Mouse (Mus musculus) stomach, embryonic 14.5 days (tissue): ENCODE data around the gene Klhl10. TPM values are rescaled to one million over a fixed set of nuclear protein-coding genes. Genes with fewer than 3 reads are reported as not detected.

ENCODE experiments used
- ATAC-seq: fragments of 200-750 bp; cut with Nextera tagmentation; 2 replicates; pipeline ENCODE4 v1.8.0; 2017; ENCODE audit warnings: low read depth, moderate TSS enrichment; ENCODE audit not compliant: insufficient number of reproducible peaks, insufficient read depth, low FRiP score
- H3K27ac ChIP-seq: fragments of 300-500 bp; sonication (generic); 2 replicates; pipeline ENCODE4 v1.5.1; 2014; ENCODE audit warnings: mild to moderate bottlenecking, low read length, moderate library complexity, mixed read lengths
- H3K27me3 ChIP-seq: fragments of 300-500 bp; sonication (generic); 2 replicates; pipeline ENCODE4 v1.6.1; 2014; ENCODE audit warnings: low read length, control low read depth, mixed read lengths; ENCODE audit not compliant: control insufficient read depth, insufficient read depth
- H3K36me3 ChIP-seq: fragments of 300-500 bp; sonication (generic); 2 replicates; pipeline ENCODE4 v1.6.1; 2014; ENCODE audit warnings: mild to moderate bottlenecking, control low read depth, low read length, moderate library complexity, mixed read lengths; ENCODE audit not compliant: control insufficient read depth, insufficient read depth
- H3K4me1 ChIP-seq: fragments of 300-500 bp; sonication (generic); 2 replicates; pipeline ENCODE4 v1.6.1; 2014; ENCODE audit warnings: low read length, control low read depth, mixed read lengths; ENCODE audit not compliant: control insufficient read depth, insufficient read depth
- H3K4me2 ChIP-seq: fragments of 300-500 bp; sonication (generic); replicated peaks from 2 replicates; pipeline ENCODE4 v1.6.1; 2014; ENCODE audit warnings: low read depth, low read length, control low read depth
- H3K4me3 ChIP-seq: fragments of 300-500 bp; sonication (generic); 2 replicates; pipeline ENCODE4 v1.5.1; 2014; ENCODE audit warnings: low read depth, low read length, control low read depth
- H3K9ac ChIP-seq: fragments of 300-500 bp; sonication (generic); replicated peaks from 2 replicates; pipeline ENCODE4 v1.6.1; 2014; ENCODE audit warnings: low read depth, mild to moderate bottlenecking, control low read depth, low read length, moderate library complexity, mixed read lengths
- H3K9me3 ChIP-seq: fragments of 300-500 bp; sonication (generic); 2 replicates; pipeline ENCODE4 v1.6.1; 2016; ENCODE audit warnings: low read depth, low read length, control low read depth; ENCODE audit not compliant: control insufficient read depth
- WGBS: fragments of 180-500 bp; shearing (Covaris S2); extraction: QIAGEN DNeasy Blood & Tissue Kit; methylation state at CpG from one replicate; pipeline ENCODE4 v1.1.7; 2014; 5-methylcytosine and 5-hydroxymethylcytosine counted together
- polyA plus RNA-seq: library from polyadenylated mRNA; unstranded; fragments of >200 nt; fragmentation: Nextera tagmentation; extraction: Ambion mirVana; gene quantifications from 2 replicates; pipeline ENCODE4 v1.2.1, GENCODE M21; 2014

Klhl10 gene
- polyA plus RNA-seq, 1 experiment from 2014 or later, result 0.52 TPM

- H3K27ac ChIP-seq, result no peak overlapping the region
- H3K4me3 ChIP-seq, result no peak overlapping the region
- 85% methylated on average over 3 of the region's 3 CpGs for WGBS
- peaks cover 11% of the 10 kb centered on the region for H3K36me3 ChIP-seq
- peaks cover 33% of the 10 kb centered on the region; the same call in 1 of the 2 replicates for H3K4me1 ChIP-seq
- no peak overlapping the region for H3K9ac ChIP-seq
- no peak overlapping the region for H3K4me2 ChIP-seq
- H3K27me3 ChIP-seq, result no peaks in the 10 kb centered on the region
- ATAC-seq, result no peak
- H3K9me3 ChIP-seq, result no peaks in the 10 kb centered on the region
Observed at GRCm38 (mm10) chr11:100404456-100405074, 37.2 kb upstream of the Klhl10 start.

GRCm38 (mm10) chr11:100406273-100406672 is 35.4 kb upstream of the Klhl10 start:
- no peaks in the 10 kb centered on the region for H3K9me3 ChIP-seq
- no peak; the same call in 1 of the 2 replicates for ATAC-seq
- no peak overlapping the region for H3K9ac ChIP-seq
- H3K4me2 ChIP-seq, result no peak overlapping the region
- 72% methylated on average over 8 of the region's 8 CpGs for WGBS
- H3K4me3 ChIP-seq, result no peak overlapping the region
- H3K27me3 ChIP-seq, result no peaks in the 10 kb centered on the region
- peaks cover 26% of the 10 kb centered on the region; the same call in 1 of the 2 replicates for H3K4me1 ChIP-seq
- H3K27ac ChIP-seq, result peak overlapping the region; percentile 21; the same call in 1 of the 2 replicates
- H3K36me3 ChIP-seq, result peaks cover 17% of the 10 kb centered on the region

GRCm38 (mm10) chr11:100406995-100407705 is 34.6 kb upstream of the Klhl10 start:
- H3K9ac ChIP-seq, result no peak overlapping the region
- H3K4me1 ChIP-seq, result peaks cover 31% of the 10 kb centered on the region; the same call in 1 of the 2 replicates
- no peak overlapping the region for H3K4me3 ChIP-seq
- no peak overlapping the region; the same call in 1 of the 2 replicates for H3K27ac ChIP-seq
- no peak for ATAC-seq
- no peak overlapping the region for H3K4me2 ChIP-seq
- no peaks in the 10 kb centered on the region for H3K9me3 ChIP-seq
- H3K36me3 ChIP-seq, result peaks cover 17% of the 10 kb centered on the region
- WGBS, result 73% methylated on average over 5 of the region's 5 CpGs
- no peaks in the 10 kb centered on the region for H3K27me3 ChIP-seq

GRCm38 (mm10) chr11:100408076-100408834 is 33.5 kb upstream of the Klhl10 start:
- no peak overlapping the region for H3K4me2 ChIP-seq
- no peak overlapping the region for H3K9ac ChIP-seq
- no peaks in the 10 kb centered on the region for H3K9me3 ChIP-seq
- H3K27me3 ChIP-seq, result no peaks in the 10 kb centered on the region
- H3K27ac ChIP-seq, result no peak overlapping the region
- ATAC-seq, result 0 out of 2 replicates have a peak, but pooled peaks have one; percentile 39
- H3K4me3 ChIP-seq, result no peak overlapping the region
- peaks cover 17% of the 10 kb centered on the region for H3K36me3 ChIP-seq
- H3K4me1 ChIP-seq, result peaks cover 35% of the 10 kb centered on the region
- WGBS, result 37% methylated on average over 10 of the region's 10 CpGs

- H3K27ac ChIP-seq, result no peak overlapping the region
- H3K4me3 ChIP-seq, result no peak overlapping the region
- 92% methylated on average over 12 of the region's 12 CpGs for WGBS
- no peaks in the 10 kb centered on the region for H3K9me3 ChIP-seq
- no peak overlapping the region for H3K9ac ChIP-seq
- no peaks in the 10 kb centered on the region for H3K27me3 ChIP-seq
- ATAC-seq, result no peak
- H3K36me3 ChIP-seq, result peaks cover 17% of the 10 kb centered on the region
- H3K4me1 ChIP-seq, result peaks cover 35% of the 10 kb centered on the region
- H3K4me2 ChIP-seq, result no peak overlapping the region
Observed at GRCm38 (mm10) chr11:100408835-100409462, 32.8 kb upstream of the Klhl10 start.

- no peak for ATAC-seq
- no peak overlapping the region for H3K27ac ChIP-seq
- H3K36me3 ChIP-seq, result peaks cover 17% of the 10 kb centered on the region
- no peaks in the 10 kb centered on the region for H3K27me3 ChIP-seq
- no peak overlapping the region for H3K9ac ChIP-seq
- no peak overlapping the region for H3K4me3 ChIP-seq
- H3K9me3 ChIP-seq, result no peaks in the 10 kb centered on the region
- 68% methylated on average over 3 of the region's 3 CpGs for WGBS
- no peak overlapping the region for H3K4me2 ChIP-seq
- H3K4me1 ChIP-seq, result peaks cover 34% of the 10 kb centered on the region
Observed at GRCm38 (mm10) chr11:100409686-100410085, 32.0 kb upstream of the Klhl10 start.

GRCm38 (mm10) chr11:100411736-100412135 is 30.0 kb upstream of the Klhl10 start:
- no peaks in the 10 kb centered on the region for H3K27me3 ChIP-seq
- peaks cover 32% of the 10 kb centered on the region for H3K4me1 ChIP-seq
- H3K4me3 ChIP-seq, result no peak overlapping the region
- no peaks in the 10 kb centered on the region for H3K9me3 ChIP-seq
- peaks cover 17% of the 10 kb centered on the region for H3K36me3 ChIP-seq
- no peak for ATAC-seq
- H3K4me2 ChIP-seq, result peak overlapping the region; percentile 79; the same call in 1 of the 2 replicates
- no peak overlapping the region for H3K9ac ChIP-seq
- H3K27ac ChIP-seq, result no peak overlapping the region; the same call in 1 of the 2 replicates
- WGBS, result 49% methylated on average over 11 of the region's 11 CpGs

GRCm38 (mm10) chr11:100413541-100413940 is 28.2 kb upstream of the Klhl10 start:
- Histone ChIP-seq H3K36me3 (peaks cover 15% of the 10 kb centered on the region), H3K4me1 (peaks cover 38% of the 10 kb centered on the region), H3K27me3 (no peaks in the 10 kb centered on the region), H3K9me3 (no peaks in the 10 kb centered on the region), H3K9ac (peak overlapping the region; percentile 72), H3K27ac (peak overlapping the region; percentile 41; the same call in 1 of the 2 replicates), H3K4me2 (peak overlapping the region; percentile 79), H3K4me3 (peak overlapping the region; percentile 67)
- ATAC-seq, result no peak
- WGBS, result 56% methylated on average over 11 of the region's 11 CpGs
